25 mouse cellular contexts compared by ENCODE assay signal in genomic region chr11:22668220-22668619, GRCm38 (mm10).
DNase-seq lines count a peak whose midpoint lies in the region; ATAC-seq and TF ChIP-seq lines count a peak whose summit lies in the region.
"Had no signal": no experiment of that assay in that cellular context is flagged by ENCODE, and none has a peak within 500 bp of the region (broad histone marks: within the 10 kb centered on the region; RNA-seq: fewer than 3 reads in every experiment).

No protein-coding gene starts in this region.

- 29% methylated on average over 2 of the region's 2 CpGs for WGBS in stomach, postnatal 0 days

- no peak for TF ChIP-seq RAD21 in MEL (IDR thresholded peaks at IDR 0.05; ENCODE audit: low read depth, low read length)

- no peak overlapping the region for H3K27ac ChIP-seq in MEL (ENCODE audit: control insufficient read depth, low read depth, low read length)
- no peak overlapping the region for H3K27ac ChIP-seq in stomach, postnatal 0 days (replicated peaks)
- H3K27ac ChIP-seq: forebrain, embryonic 10.5 days; forebrain, embryonic 13.5 days; heart, adult 2 months; heart, embryonic 10.5 days; heart, embryonic 13.5 days; hindbrain, embryonic 14.5 days; hindbrain, postnatal 0 days had no signal

- H3K79me2 ChIP-seq in MEL (ENCODE audit: control insufficient read depth, insufficient read depth, low read length, poor library complexity) (no peaks in the 10 kb centered on the region), myocyte (ENCODE audit: control insufficient read depth, insufficient read depth) (no peaks in the 10 kb centered on the region)

- no peak overlapping the region for H3K9ac ChIP-seq in MEL (ENCODE audit: control insufficient read depth, low read depth, low read length, poor library complexity, severe bottlenecking)
- H3K9ac ChIP-seq in stomach, postnatal 0 days (ENCODE audit: low read length), result no peak overlapping the region
- H3K9ac ChIP-seq: forebrain, embryonic 13.5 days; heart, embryonic 13.5 days; hindbrain, embryonic 14.5 days had no signal

- ATAC-seq in stomach, postnatal 0 days (ENCODE audit: low FRiP score, low TSS enrichment), result peak; percentile 86
- ATAC-seq: forebrain, embryonic 13.5 days; forebrain, embryonic 16.5 days; hindbrain, postnatal 0 days; Patski had no signal

- H3K4me2 ChIP-seq in myocyte (ENCODE audit: low read depth), result no peak overlapping the region
- no peak overlapping the region for H3K4me2 ChIP-seq in stomach, postnatal 0 days (replicated peaks; ENCODE audit: low read depth)
- H3K4me2 ChIP-seq: forebrain, embryonic 13.5 days; heart, embryonic 13.5 days; hindbrain, embryonic 14.5 days had no signal

- no peak for TF ChIP-seq CTCF in MEL (IDR thresholded peaks at IDR 0.05 in 2 of 3, conservative IDR thresholded peaks at IDR 0.05 in 1 of 3; ENCODE audit: control insufficient read depth in 1 of 3, insufficient read depth in 1 of 3, low read depth in 2 of 3, low read length in 3 of 3, poor library complexity in 1 of 3, severe bottlenecking in 1 of 3)
- no peak for TF ChIP-seq CTCF in stomach, postnatal 0 days (IDR thresholded peaks at IDR 0.05; ENCODE audit: low read depth)

- H3K36me3 ChIP-seq in MEL (ENCODE audit: control insufficient read depth in 1 of 2, insufficient read depth in 2 of 2, low read length in 2 of 2) (peaks cover 0 to 4% of the 10 kb centered on the region in 2 experiments; a peak in 1 of 4 replicates), myocyte (ENCODE audit: control insufficient read depth, insufficient read depth) (no peaks in the 10 kb centered on the region)
- H3K36me3 ChIP-seq in stomach, postnatal 0 days (ENCODE audit: control insufficient read depth, insufficient read depth, low read length), result no peaks in the 10 kb centered on the region
- H3K36me3 ChIP-seq: forebrain, embryonic 10.5 days; heart, embryonic 10.5 days; heart, embryonic 13.5 days had no signal

- TF ChIP-seq POLR2A in MEL (IDR thresholded peaks at IDR 0.05; ENCODE audit: control insufficient read depth in 1 of 2, insufficient read depth in 1 of 2, low read depth in 1 of 2, low read length in 2 of 2, poor library complexity in 1 of 2), result no peak
- TF ChIP-seq POLR2A in myocyte (IDR thresholded peaks at IDR 0.05; ENCODE audit: insufficient read length, low read depth), result no peak

- DNase-seq in 3134 (ENCODE audit: extremely low read depth, insufficient read length, low spot score), result peak; percentile 33
- DNase-seq in MEL (ENCODE audit: low read depth, low spot score), result peak; percentile 2
- peak; percentile 71 for DNase-seq in stomach, postnatal 0 days (ENCODE audit: low spot score)
- DNase-seq in thymus, postnatal 14 days, result no peak
- no peak for DNase-seq in urinary bladder, adult 2 months (ENCODE audit: low spot score)
- no peak for DNase-seq in adipocyte (ENCODE audit: low spot score)
- DNase-seq: adrenal gland, adult 2 months; adrenal gland, postnatal 14 days; cerebellum, adult 18-20 months; cerebellum, adult 9-10 months; cerebellum, postnatal 14 days; gastrocnemius, postnatal 10 days; gastrocnemius, postnatal 36 days; heart, adult 2 months; heart, postnatal 14 days; heart, postnatal 4 days had no signal

- H3K4me3 ChIP-seq in MEL (ENCODE audit: control insufficient read depth in 1 of 2, insufficient read depth in 1 of 2, low read depth in 2 of 2, low read length in 2 of 2) (no peak overlapping the region), myocyte (no peak overlapping the region)
- H3K4me3 ChIP-seq in stomach, postnatal 0 days (ENCODE audit: low read depth, low read length), result no peak overlapping the region
- H3K4me3 ChIP-seq: forebrain, embryonic 10.5 days; forebrain, embryonic 13.5 days; heart, adult 2 months; heart, embryonic 10.5 days; heart, embryonic 13.5 days had no signal

- H3K27me3 ChIP-seq in MEL (ENCODE audit: control insufficient read depth in 1 of 2, insufficient read depth in 2 of 2, low read length in 2 of 2), result no peaks in the 10 kb centered on the region
- no peaks in the 10 kb centered on the region for H3K27me3 ChIP-seq in myocyte (ENCODE audit: control insufficient read depth, insufficient read depth, insufficient read length)
- H3K27me3 ChIP-seq in stomach, postnatal 0 days (ENCODE audit: control insufficient read depth, insufficient read depth, low read length), result no peaks in the 10 kb centered on the region
- H3K27me3 ChIP-seq: forebrain, embryonic 13.5 days; heart, embryonic 13.5 days; Patski had no signal

- no peak overlapping the region for H3ac ChIP-seq in myocyte (ENCODE audit: control insufficient read depth, insufficient read length)

- TF ChIP-seq EP300 in MEL (IDR thresholded peaks at IDR 0.05; ENCODE audit: low read depth in 1 of 2, low read length in 2 of 2), result no peak
- TF ChIP-seq EP300 in stomach, postnatal 0 days (optimal IDR thresholded peaks at IDR 0.05), result no peak

- H3K4me1 ChIP-seq in MEL (ENCODE audit: control insufficient read depth in 1 of 2, insufficient read depth in 2 of 2, low read length in 2 of 2), result no peaks in the 10 kb centered on the region; a peak in 1 of 4 replicates
- no peaks in the 10 kb centered on the region for H3K4me1 ChIP-seq in stomach, postnatal 0 days (replicated peaks; ENCODE audit: control insufficient read depth, insufficient read depth)
- H3K4me1 ChIP-seq: heart, embryonic 10.5 days; heart, embryonic 13.5 days had no signal

- no peaks in the 10 kb centered on the region for H3K9me3 ChIP-seq in MEL (replicated peaks; ENCODE audit: insufficient read depth, low read length)
- no peaks in the 10 kb centered on the region for H3K9me3 ChIP-seq in stomach, postnatal 0 days (ENCODE audit: control insufficient read depth, low read length)
- H3K9me3 ChIP-seq: forebrain, embryonic 10.5 days; forebrain, embryonic 13.5 days; heart, embryonic 10.5 days; heart, embryonic 13.5 days had no signal

TF ChIP-seq in MEL, 35 proteins besides CTCF, POLR2A, EP300 and RAD21:
- no peak for TF ChIP-seq POLR2AphosphoS5 (IDR thresholded peaks at IDR 0.05; ENCODE audit: borderline replicate concordance, low read depth, low read length)
- no peak for TF ChIP-seq MEF2A (IDR thresholded peaks at IDR 0.05; ENCODE audit: extremely low read depth, insufficient replicate concordance, low read depth, low read length, poor library complexity, severe bottlenecking)

TF ChIP-seq in myocyte, 11 proteins besides CTCF, POLR2A, EP300 and RAD21:
- peak; percentile 66 for TF ChIP-seq USF1 (IDR thresholded peaks at IDR 0.05; ENCODE audit: low read depth)
- no peak for TF ChIP-seq POLR2AphosphoS2 (IDR thresholded peaks at IDR 0.05; ENCODE audit: insufficient read length, low read depth)
- TF ChIP-seq MYOG (IDR thresholded peaks at IDR 0.05; ENCODE audit: control insufficient read depth in 1 of 3, insufficient read depth in 1 of 3, insufficient read length in 2 of 3, low read depth in 2 of 3), result no peak

Comparison
In these comparisons a context has a peak if more than half of its experiments do, and no peak if none do; other contexts are left out.
1. DNase-seq: peak in 3134 (single experiment), MEL (single experiment) and stomach, postnatal 0 days (single experiment); none in thymus, postnatal 14 days (single experiment), urinary bladder, adult 2 months (single experiment) and adipocyte (single experiment).